Mouse (Mus musculus) heart, adult 2 months (tissue): Measurements from ENCODE around the gene Il1rl2.

Experiments used
- CTCF ChIP-seq: fragments of 200-600 bp; IDR thresholded peaks from 2 replicates; pipeline ENCODE4 v1.8.1; 2022; ENCODE audit warnings: antibody characterized with exemption, mild to moderate bottlenecking, moderate library complexity
- EP300 ChIP-seq: fragments of 200-500 bp; IDR thresholded peaks from 2 replicates; pipeline ENCODE4 v1.6.1; 2011; ENCODE audit warnings: low read depth, low read length, control low read depth; ENCODE audit not compliant: insufficient read depth
- POLR2A ChIP-seq: fragments of 200-500 bp; IDR thresholded peaks from 2 replicates; pipeline ENCODE4 v1.6.1; 2011; ENCODE audit warnings: mild to moderate bottlenecking, low read depth, low read length, control low read depth; ENCODE audit not compliant: insufficient read depth

DNA sequence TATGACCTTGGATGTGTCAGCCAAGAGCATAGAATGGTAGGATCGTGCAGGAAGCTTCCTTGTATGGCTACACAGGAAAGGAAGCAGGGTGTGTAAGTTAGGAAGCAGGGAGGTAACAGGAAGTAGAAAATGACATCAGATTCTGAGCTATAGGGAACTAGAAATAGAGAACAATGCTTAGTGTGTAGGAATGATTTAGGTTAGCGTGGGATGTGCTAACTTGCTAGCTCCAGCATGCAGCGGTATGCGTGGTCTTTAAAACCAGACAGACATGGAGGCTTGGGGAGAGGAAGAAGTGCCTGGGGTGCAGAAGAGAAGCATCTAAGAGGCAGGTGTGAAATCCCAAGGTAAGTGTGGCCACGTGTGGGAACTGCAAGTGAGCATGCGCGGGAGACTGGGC lies 80.3 kb downstream of the Il1rl2 start:
- TF ChIP-seq EP300 (no peak), CTCF (no peak), POLR2A (no peak)
